Mouse (Mus musculus) gastrocnemius, adult 2 months (tissue): ENCODE measurements around the gene Exph5. TPM values are rescaled to one million over a fixed set of nuclear protein-coding genes. Genes with fewer than 3 reads are reported as not detected.

ENCODE experiments used
- DNase-seq: peaks from one replicate; pipeline ENCODE4 v3.0.0; 2022
- H3K27ac ChIP-seq: fragments of 200-600 bp; 2 replicates; pipeline ENCODE4 v1.8.1; 2022; ENCODE audit warnings: mild to moderate bottlenecking
- H3K4me3 ChIP-seq: fragments of 200-600 bp; 2 replicates; pipeline ENCODE4 v1.8.1; 2022; ENCODE audit warnings: mild to moderate bottlenecking, moderate library complexity
- CTCF ChIP-seq: fragments of 200-600 bp; IDR thresholded peaks from 2 replicates; pipeline ENCODE4 v1.8.1; 2022; ENCODE audit warnings: antibody characterized with exemption, mild to moderate bottlenecking, moderate library complexity
- intact Hi-C: fragments of 180-260 bp; cut with DNase I; formaldehyde crosslinking; loops from one replicate; pipeline ENCODE4 v1.15.1; 2025
- total RNA-seq, 2 experiments: library from RNA; stranded (reverse); gene quantifications; 2 replicates each; pipeline ENCODE4 v1.2.3; 2021

The Exph5 gene
- total RNA-seq, 2 experiments from 2014 or later: 0.67 to 1.6 TPM

DNA sequence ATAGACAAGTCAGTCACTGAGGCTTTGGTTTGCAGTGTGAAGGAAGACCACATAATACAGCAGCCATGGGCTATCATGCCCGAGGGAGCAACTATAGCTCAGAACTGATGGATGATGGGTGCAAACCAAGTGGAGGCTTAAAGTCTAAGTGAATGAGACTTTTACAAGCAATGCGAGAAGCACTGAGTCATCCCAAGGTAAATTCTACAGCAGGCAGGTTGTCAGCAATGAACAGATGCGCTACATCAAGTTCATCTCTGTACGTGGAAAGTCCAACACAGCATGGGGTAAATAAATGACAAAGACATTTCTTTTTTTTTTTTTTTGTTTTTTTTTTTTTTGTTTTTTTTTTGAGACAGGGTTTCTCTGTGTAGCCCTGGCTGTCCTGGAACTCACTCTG lies 28.8 kb upstream of the Exph5 start:
- intact Hi-C loops: no loop called here
- no peak overlapping the region for H3K4me3 ChIP-seq
- no peak overlapping the region for H3K27ac ChIP-seq
- TF ChIP-seq CTCF: no peak
- DNase-seq: no peak

- H3K27ac ChIP-seq: peak overlapping the region; percentile 81
- no peak for DNase-seq
- TF ChIP-seq CTCF: no peak
- H3K4me3 ChIP-seq: no peak overlapping the region
- intact Hi-C loops: no loop called here
Measured at GRCm38 (mm10) chr9:53276381-53276780, 25.1 kb upstream of the Exph5 start.

DNA sequence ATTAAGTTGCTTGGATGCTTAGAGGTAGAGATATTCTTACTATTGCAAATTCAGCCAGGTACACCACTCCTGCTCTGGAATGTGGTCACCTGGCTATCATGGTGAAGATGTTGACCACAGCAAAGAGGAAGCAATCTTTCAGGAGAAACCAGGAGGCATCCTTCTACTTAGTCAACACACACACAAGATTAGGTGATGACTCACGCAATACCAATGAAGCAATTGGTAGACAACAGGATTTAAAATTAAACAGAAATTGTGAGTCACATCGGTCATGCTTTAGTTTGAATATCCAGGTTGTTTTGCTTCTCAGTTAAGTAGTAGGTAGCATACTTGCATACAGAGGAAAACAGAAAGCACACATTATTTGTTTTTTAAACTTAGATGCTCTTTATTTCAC lies 22.5 kb upstream of the Exph5 start:
- intact Hi-C loops: no loop called here
- H3K27ac ChIP-seq: no peak overlapping the region
- no peak overlapping the region for H3K4me3 ChIP-seq
- no peak for TF ChIP-seq CTCF
- DNase-seq: no peak

DNA sequence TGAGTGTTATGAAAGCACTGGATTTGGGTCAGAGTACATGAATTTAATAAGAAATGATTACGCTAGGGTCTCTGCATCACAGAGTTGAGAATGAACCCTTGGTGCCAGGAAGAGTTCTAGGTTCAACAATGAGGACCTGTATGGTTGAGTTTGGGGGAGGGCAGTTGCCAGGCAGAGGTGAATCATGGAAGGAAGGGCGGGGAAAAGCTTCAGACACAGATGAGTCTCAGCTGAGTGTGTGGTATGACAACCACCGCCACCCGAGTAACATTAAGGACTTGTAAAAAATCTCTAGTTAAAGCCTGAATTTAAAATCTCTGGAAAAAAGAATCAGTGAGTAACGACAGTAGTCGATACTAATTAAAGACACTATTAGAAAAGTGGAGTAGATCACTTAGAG lies 14.7 kb upstream of the Exph5 start:
- no peak for DNase-seq
- no peak for TF ChIP-seq CTCF
- Histone ChIP-seq H3K27ac (no peak overlapping the region), H3K4me3 (no peak overlapping the region)
- intact Hi-C loops: no loop called here

GRCm38 (mm10) chr9:53290006-53290405 lies 11.5 kb upstream of the Exph5 start:
- H3K4me3 ChIP-seq: no peak overlapping the region
- H3K27ac ChIP-seq: no peak overlapping the region
- DNase-seq: no peak
- TF ChIP-seq CTCF: no peak
- intact Hi-C loops: no loop called here

GRCm38 (mm10) chr9:53292833-53293232 lies 8.6 kb upstream of the Exph5 start:
- intact Hi-C loops: no loop called here
- no peak for TF ChIP-seq CTCF
- Histone ChIP-seq H3K27ac (no peak overlapping the region), H3K4me3 (no peak overlapping the region)
- DNase-seq: no peak

DNA sequence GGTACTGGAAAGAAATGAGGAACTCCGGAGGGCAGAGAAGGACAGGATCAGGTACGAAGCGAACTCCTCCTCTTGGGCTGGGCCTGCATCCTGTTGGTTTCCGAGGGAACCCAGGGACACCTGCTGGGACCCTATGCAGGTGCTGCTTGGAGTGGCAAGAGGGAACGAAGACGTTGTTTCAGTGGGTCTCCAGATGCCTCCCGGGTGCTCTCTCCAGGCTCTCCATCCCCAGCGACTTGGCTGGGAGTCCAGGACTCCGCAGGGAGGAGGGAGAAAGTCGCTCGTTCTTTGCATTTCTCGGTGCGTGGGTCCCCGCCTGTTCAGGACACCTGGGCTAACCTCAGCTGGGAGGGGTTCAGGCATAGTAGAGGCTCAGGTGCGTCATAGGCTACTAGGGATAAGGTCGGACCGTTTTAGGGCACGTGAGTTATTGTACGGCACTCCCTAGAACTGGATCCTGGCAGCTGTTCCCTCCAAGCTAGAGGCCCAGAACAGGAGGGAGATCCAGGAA lies 386 bp downstream of the Exph5 start:
- Histone ChIP-seq H3K27ac (no peak overlapping the region), H3K4me3 (peak overlapping the region; percentile 61)
- no peak for TF ChIP-seq CTCF
- intact Hi-C loops: no loop called here
- no peak for DNase-seq

GRCm38 (mm10) chr9:53302415-53302814 lies 945 bp downstream of the Exph5 start:
- DNase-seq: no peak
- TF ChIP-seq CTCF: no peak
- intact Hi-C loops: no loop called here
- no peak overlapping the region for H3K4me3 ChIP-seq
- no peak overlapping the region for H3K27ac ChIP-seq

- no peak for TF ChIP-seq CTCF
- DNase-seq: no peak
- H3K4me3 ChIP-seq: no peak overlapping the region
- intact Hi-C loops: no loop called here
- H3K27ac ChIP-seq: no peak overlapping the region
Measured at GRCm38 (mm10) chr9:53307904-53308303, 6.4 kb downstream of the Exph5 start.

DNA sequence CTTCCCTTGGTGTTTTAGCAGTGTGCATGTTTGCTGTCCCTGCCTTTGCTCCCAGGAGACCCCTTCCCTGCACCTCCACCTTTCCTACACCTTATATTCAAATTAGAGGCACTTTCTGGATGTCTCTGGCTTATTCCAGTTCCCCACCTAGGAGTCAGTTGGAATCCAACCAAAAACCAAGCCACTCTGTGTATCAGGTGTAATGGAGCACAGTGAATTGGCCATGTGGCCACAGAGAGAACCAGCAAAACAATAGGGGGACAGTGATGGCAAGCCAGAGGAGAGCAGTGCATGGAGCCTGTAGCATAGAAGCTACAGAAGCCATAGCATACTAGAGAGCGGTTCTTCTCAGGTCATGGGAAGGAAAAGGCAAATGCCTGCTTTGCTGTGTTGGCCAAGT lies 11.5 kb downstream of the Exph5 start:
- no peak overlapping the region for H3K4me3 ChIP-seq
- TF ChIP-seq CTCF: no peak
- intact Hi-C loops: no loop called here
- DNase-seq: no peak
- no peak overlapping the region for H3K27ac ChIP-seq

DNA sequence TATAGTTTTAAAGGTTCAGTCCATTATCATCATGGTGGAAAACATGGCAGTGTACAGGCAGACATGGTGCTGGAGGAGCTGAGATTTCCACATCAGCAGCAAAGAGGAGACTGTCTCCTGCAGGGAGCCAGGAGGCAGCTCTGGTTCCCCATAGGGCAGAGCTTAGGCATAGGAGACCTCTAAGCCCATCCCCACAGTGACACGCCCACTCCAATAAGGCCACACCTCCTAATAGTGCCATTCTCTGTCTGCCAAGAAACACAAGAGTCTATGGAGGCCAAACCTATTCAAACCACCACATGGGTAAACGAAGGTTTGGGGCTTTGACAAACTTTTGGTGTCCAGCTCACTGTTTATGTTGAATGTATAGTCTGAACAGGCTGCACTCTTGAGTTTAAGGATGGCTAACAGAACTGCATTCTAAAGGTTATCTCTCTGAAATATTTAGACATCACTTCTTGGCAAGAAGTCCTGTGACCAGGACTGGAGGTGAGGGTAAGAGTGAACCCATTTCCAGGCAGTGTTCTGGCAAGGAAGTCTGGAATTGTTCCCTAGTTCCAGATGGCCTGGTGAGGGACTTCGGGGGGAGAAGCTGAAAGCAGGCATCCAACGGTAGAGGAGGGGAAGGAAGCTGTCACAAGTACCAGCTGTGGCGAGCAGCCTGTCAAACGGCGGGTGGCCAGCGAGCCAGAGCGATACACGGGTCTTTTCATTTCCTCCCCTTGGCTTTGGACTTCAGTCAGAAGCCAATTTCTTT lies 19.6 kb downstream of the Exph5 start:
- intact Hi-C loops: no loop called here
- Histone ChIP-seq H3K27ac (no peak overlapping the region), H3K4me3 (no peak overlapping the region)
- no peak for DNase-seq
- TF ChIP-seq CTCF: no peak

- Histone ChIP-seq H3K27ac (no peak overlapping the region), H3K4me3 (no peak overlapping the region)
- intact Hi-C loops: no loop called here
- TF ChIP-seq CTCF: no peak
- DNase-seq: no peak
Measured at GRCm38 (mm10) chr9:53321683-53322082, 20.2 kb downstream of the Exph5 start.

DNA sequence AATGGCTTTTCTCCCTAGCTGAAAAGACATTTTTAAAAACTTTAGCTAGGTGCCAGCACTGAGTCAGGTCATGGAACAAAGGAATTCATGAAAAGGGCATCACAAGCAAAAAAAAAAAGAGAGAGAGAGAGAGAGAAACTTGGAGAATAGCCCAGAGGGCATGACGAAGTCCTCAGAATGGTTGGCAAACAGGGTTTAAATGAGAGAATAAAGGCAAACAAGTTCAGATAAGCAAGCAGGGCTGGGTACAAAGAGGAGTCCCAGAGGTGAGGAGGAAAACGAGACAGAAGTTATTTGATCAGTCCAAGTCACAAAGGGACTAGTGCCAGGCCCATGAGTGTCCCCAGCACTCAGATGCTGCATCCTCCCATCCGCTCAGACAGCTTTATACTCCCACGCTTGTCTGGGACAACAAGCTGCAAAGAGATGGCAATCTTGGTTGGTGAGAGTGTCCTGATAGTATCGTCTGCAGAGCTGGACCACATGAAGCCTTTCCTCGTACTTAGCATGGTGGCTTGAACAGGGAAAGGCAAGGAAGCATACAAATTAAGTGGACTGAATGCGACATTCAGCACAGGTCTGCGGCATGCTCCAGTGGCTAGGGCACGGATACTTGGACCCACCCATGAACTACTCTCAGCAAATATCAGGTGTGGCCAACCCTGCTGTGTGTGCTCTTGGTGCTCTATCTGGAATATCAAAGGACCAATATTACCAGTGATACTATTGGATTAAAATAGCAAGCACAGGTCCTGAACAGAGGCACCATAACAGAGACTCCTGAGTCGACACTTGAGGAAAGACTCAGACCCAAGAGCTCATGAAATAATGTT lies 22.2 kb downstream of the Exph5 start:
- intact Hi-C loops: no loop called here
- DNase-seq: no peak
- Histone ChIP-seq H3K27ac (no peak overlapping the region), H3K4me3 (no peak overlapping the region)
- no peak for TF ChIP-seq CTCF
